Mouse (Mus musculus) lung, adult 2 months (tissue): ENCODE results near the gene Limk2.

Source experiments
- CTCF ChIP-seq: fragments of 200-500 bp; IDR thresholded peaks from 2 replicates; pipeline ENCODE4 v1.5.1; 2011; ENCODE audit warnings: mild to moderate bottlenecking, low read length, control low read depth; ENCODE audit not compliant: insufficient read depth
- POLR2A ChIP-seq: fragments of 200-500 bp; IDR thresholded peaks from 2 replicates; pipeline ENCODE4 v1.6.1; 2011; ENCODE audit warnings: low read depth, mild to moderate bottlenecking, control low read depth, low read length, borderline replicate concordance; ENCODE audit errors: extremely low read depth

DNA sequence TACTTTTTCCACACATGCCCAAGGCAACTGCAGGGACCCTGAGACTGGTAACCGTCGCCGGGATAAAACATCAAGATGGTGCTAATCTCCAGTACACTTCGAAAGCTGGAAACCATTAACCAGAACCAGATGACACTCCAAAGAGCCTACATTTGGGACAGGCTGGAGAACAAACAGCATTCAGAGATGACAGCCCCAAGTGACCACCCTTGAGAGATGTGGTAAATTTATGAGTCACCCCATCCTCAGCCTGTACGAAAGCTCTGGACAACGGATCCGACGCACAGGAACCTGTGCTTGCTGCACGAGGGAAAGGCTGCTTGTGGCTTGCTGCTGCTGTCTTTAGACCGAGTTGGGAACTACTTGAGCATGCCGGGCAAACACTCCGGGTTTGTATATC is 34.2 kb downstream of the Limk2 start:
- TF ChIP-seq CTCF (no peak), POLR2A (no peak)
